Mouse (Mus musculus) megakaryocyte progenitor cell, adult 5-6 weeks (primary cell): ENCODE results near the gene Clic4. TPM values are rescaled to one million over a fixed set of nuclear protein-coding genes. Genes with fewer than 3 reads are reported as not detected.
"Not testable (repeated sequence)": the region's sequence is repeated elsewhere in the genome, so short reads cannot be mapped to it uniquely, and the experiment has no call there.

ENCODE experiments used
- ATAC-seq: replicated peaks from 2 replicates; pipeline ENCODE4 v1.8.0; 2016; ENCODE audit warnings: mild to moderate bottlenecking, moderate TSS enrichment, inconsistent platforms; ENCODE audit not compliant: poor library complexity
- total RNA-seq, 2 experiments: library from RNA; stranded (forward) in 1 of 2; stranded (reverse) in 1 of 2; fragments of 157-497, 149-512 nt in 1 of 2; fragments of 200-1000 nt in 1 of 2; gene quantifications; 2 replicates each; pipeline versions ENCODE4 v1.2.3 to v1.2.4; 2015 to 2017

The Clic4 gene
- total RNA-seq, 2 experiments from 2014 or later, result 29.9 to 34.1 TPM

DNA sequence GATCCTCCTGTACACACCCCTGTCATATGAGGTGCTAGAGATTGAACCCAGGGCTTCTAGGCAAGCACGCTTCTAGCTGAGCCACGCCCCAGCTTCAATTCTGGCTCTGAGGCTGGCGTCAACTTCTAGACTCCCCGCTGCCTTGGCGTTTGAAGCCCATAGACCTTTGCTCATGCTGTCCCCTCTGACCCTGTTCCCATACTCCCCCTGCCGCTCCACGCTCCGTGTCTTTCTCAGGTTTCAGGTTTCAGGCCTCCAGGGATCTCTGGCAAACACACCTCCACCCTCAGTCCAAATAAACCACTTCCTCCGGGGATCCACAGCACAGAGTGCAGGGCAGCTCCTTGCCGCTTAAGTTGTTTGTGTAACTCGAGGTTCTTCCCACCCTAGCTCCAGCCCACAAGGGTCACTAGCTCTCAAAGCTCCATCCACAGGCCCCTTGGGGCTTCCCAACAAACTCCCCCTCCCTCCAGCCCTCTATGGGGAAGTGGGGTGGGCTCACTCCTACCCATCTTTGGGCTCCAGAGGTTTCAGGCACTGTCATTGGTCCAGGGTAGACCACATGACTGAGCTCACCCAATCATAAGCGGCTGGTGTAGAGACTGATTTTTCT, 20.0 kb upstream of the Clic4 start:
- ATAC-seq, result peak; percentile 52

DNA sequence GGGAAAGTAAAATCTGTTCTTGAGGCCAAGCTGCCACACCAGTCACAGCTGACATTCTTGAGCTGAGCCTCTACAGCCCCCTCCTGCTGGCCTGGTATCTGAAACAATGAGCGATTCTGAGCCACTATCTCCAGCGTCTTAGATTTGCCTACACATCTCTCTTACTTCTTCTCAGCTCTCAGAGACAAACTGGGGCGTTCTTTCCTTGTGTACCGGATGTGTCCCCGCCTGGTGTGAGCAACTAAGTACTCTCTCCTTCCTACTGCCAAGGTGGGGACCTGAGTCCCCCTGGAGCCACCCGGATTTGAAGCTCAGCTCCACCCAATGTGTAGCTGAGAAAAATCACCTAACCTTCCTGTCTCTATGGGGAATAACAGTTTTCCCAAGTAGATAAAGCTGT, 19.2 kb upstream of the Clic4 start:
- no peak for ATAC-seq

DNA sequence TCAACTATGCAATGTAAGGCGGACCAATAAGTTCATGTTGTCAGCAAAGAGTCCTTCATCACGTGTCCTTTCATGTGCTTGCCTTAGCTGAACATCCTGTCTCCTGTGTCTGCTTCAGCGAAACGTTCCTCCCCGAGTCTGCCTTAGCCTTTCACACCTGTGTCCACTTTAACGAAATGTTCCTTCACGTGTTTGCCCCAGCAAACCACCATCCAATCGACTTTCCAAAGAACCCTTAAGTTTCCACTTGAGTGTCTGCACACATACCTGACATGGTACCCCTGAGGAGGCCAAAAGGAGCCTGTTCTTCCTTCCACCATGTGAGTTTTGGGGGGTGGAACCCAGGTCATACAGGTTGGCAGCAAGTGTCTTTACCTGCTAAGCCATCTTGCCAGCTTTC, 18.6 kb upstream of the Clic4 start:
- ATAC-seq, result no peak

DNA sequence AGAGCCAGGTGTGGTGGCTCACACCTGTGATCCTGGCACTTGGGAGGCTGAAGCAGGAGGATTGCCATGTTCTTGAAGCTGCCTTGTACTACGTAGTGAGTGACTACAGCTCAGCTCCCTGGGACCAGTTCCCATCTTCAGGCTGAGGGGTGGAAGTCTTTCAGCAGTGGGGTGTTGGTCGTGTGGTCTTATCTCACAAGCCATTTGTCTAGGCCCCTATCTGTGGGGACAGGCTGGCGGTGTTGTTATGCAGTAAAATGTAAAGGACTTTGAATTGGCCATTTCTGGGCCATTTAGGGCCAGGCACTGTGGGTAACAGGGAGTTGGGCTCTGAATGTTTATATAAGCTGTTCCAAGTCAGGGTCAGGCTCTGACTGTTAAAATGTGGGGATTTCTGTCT, 15.4 kb upstream of the Clic4 start:
- ATAC-seq, result peak; percentile 83

DNA sequence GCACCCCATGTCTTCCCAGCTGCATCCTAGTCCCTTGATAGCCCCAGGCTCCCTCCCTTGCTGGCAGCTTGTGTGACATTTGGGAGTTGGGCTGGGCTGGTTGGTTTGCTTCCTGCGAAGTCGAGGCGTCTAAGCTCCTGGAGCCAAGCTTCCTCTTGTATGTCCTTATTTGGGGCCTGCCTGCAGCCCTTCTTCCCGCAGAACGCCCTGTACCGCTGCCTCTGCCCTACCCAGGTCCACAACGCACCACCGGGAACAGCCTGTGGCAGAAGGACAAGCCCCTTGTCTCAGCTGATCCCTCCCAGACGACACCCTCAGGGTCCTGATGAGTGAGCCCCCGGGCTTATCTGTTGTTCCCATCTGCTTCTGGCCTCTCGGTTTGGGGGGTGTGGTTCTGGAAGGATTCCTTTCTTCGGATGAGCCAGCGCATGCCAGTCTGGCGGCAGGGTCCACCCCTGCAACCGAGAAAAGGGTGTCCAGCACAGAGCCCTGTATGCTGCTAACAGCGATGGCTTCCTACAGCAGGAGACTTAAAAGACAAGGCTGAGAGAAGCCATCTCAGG, 14.3 kb upstream of the Clic4 start:
- ATAC-seq, result peak; percentile 45

DNA sequence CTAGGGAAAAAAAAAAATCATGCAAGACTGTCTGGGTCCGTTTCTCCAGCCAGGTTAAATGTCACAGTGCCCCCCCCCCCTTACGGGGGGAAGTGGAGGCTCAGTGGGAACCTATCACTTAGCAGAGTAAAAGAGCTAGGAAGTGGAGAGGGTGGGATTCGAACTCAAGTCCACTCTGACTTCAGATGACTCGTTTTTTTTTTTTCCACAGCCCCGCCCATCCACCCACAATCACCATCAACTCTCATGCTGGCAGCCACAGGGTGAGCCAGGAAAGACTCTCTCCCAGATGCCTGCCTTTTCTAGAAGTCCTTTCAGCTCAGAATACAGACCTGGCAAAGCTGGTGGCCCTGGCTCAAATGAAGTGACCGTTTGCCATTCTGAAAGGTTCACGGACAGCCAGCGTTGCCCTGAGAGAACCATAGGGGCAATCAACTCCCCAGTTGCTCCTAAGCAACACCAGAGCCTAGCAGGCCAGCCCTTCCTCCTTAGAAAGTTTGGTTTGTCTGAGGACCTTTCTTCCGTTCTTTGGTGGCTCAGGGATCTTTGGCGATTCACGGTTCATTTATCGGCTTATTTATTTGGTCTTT, 13.5 kb upstream of the Clic4 start:
- no peak for ATAC-seq

DNA sequence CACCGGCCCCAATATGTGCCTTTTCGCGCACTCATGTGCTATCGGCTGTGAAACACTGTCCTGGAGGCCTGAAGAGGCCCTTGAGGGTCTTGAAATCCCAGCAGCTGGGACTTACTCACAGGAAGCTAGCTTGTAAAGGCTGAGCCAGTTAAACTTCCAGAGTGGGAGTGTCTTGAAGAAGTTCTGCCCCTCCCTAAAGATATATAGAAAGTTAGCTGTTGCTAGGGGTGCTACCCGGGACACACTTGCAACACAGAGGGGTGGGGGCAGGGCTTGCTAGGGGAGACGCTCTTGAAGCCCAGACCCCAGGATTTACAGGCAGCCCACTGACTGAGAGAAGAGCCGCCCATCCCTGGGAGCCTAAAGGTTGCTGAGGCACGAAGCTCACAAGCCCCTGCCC, 12.8 kb upstream of the Clic4 start:
- ATAC-seq, result no peak

DNA sequence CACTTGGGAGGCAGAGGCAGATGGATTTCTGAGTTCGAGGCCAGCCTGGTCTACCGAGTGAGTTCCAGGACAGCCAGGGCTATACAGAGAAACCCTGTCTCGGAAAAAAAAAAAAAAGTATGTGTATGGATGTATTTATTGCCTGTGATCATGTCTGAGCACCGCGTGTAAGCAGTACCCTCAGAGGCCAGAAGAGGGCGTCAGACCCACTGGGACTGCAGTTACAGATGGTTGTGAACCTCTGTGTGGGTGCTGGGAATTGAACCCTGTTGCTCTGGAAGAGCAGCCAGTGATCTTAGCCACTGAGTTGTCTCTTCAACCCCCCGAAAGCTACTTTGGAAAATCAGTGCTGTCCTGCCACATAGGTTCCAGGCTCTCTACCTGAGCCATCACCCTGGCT, 11.3 kb upstream of the Clic4 start:
- no peak for ATAC-seq

DNA sequence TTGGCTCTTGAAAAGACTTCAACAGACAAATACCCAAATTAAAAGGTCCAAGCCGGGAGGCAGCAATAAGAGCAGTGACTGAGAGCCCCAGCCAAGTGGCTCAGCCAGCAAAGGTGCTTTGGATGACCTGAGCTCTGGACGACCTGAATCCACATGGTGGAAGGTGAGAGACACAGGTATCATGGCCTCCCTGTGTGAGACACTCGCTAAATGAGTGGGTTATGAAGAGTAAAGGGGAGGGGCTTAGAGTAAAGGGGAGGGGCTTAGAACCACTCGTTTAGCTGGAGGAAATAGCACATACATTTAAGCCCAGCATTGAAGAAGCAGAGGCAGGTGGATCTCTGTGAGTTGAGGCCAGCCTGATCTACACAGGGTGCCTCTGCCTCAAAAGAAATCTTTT, 10.8 kb upstream of the Clic4 start:
- no peak for ATAC-seq

DNA sequence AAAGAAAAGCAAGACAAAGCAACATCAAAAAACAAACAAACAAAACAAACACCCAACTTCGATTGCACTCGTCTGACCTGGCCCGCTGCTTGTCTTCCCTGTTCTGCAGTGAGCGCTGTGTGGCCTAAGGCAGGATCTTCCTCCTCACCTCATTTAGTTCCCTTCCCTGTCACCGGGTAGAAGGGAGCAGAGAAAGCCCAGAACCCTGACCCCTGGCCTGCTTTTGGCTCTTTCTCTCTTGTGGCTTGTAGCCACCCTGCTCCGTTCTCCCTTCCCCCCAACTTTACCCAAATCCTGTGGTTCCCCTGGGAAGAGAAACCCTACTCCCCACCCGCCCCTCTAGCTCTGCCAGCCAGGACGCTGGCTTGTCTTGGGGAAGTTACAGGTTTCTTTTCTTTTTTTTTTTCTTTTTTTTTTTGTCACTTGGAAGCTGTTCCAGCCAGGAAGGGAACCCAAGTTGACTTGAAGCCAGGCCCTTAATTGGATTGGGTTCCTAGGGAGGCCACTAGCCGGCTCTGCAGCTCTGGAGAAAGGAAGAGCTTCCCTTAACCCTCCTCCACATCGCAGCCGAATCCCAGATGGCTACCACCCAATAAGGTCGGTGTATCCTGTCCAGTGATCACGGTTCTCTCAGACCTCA, 10.2 kb upstream of the Clic4 start:
- ATAC-seq, result no peak

DNA sequence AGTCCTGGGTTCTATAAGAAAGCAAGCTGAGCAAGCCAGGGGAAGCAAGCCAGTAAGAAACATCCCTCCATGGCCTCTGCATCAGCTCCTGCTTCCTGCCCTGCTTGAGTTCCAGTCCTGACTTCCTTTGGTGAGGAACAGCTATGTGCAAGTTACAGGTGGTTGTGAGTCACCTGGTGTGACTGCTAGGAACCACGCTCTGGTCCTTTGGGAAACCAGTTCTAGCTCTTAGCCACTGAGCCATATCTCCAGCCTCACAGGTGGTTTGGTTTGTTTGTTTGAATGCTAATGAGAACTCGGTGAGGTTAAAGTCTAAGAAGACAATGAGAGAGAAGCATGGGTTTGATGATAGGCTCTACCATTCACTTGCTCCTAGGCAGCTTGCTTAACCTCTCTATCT, 7.4 kb upstream of the Clic4 start:
- ATAC-seq, result not testable (repeated sequence)

DNA sequence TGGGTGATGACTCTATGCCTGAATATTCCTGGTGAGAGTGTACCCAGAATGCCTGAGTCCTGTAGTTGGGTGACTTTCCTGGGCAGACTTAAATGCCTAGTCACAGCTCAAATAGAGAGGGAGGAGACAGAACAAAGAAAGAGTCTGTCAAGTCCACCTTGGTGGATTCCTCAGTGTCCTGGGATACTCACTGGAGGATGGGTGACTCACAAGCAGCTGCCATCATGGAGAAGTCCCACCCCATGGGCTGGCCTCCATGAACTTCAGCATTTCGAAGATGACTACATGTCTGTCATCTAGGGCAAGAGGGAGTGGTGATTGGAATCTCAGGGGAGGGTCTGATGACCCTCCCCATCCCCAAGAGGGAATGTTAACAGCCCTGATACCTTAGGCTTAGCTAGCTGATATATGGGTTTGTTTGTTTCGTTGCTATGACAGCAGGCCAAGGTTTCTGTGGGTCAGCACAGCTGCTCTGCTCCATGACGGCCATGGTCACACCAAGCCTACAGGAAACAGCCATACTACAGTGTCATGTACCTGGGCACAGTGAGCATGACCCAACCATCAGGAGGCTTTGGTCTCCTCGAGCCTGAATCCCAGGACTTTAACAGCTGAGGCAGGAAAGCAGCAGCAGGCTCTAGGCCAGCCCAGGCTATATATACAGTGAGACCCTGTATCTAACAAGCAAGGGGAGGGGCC, 4.2 kb upstream of the Clic4 start:
- ATAC-seq, result no peak

DNA sequence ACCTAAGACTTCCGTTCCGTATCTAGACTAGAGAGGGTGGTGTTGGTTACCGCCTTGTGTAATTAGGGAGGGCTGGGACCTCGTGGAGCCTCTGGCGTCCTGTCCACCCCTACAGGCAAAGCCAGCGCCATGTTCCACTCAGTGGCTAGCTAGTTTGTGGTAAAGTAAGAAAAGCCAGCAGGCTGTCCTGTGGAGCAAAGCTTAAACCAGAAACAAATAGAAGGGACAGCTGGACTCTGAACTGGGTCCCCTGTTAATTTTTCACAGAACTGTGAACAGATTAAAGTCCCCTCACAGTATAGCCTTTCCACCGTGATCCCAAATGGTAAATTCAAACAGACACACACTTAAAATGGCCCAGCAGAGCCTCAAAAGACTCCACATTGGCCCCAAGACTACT, 2.1 kb upstream of the Clic4 start:
- no peak for ATAC-seq

DNA sequence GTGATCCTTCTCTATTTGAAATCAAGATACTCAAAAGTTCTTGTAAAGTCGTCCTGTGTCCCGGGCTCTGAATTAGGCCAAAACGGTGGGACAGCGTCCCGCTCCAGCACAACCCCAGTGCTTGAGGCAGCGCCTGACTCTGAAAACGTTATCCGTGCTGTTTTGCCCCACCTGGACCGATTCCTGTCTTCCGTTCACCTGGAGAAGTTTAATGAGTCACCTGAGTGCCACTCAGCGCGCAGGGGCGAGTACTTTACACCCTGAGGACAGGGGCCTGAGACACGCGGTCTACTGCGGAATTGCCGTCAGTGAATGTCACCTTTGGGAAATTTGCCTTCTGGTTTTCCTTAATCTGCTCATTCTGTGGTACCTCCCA, 681 bp upstream of the Clic4 start:
- no peak for ATAC-seq

DNA sequence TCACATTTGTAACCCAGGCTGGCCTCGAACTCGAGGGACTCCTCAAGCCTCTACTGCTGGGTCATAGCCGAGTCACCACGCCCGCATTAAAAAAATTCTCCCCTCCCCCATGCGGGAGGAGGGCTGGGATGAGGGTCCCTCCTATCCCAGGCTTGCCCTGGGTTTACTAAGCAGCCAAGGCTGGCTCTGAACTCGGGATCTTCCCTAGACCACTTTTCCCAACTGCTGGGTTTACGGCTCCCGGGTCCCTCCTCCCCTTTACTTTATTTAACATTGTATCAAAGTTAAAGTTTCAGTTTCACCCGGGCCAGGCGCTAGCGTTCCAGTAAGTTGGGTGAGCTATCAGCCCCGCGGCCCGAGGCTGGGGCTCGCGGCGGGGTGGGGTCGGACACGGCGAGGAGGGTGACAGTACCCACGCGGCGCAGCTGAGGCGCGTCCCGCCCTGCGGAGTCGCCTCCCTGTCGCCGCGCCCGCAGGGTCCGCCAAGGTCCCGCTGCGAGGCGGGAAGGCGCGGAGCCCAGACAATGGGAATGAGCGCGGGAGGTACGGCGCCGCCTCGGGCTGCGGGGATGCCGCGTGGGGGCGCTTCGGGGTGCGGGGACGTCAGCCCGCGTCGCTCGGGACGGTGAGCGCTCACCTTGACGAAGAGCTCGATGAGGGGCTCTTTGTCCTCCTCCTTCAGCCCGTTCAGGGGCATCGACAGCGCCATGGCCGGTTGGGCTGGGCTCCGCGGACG, 565 bp downstream of the Clic4 start:
- peak; percentile 16 for ATAC-seq

DNA sequence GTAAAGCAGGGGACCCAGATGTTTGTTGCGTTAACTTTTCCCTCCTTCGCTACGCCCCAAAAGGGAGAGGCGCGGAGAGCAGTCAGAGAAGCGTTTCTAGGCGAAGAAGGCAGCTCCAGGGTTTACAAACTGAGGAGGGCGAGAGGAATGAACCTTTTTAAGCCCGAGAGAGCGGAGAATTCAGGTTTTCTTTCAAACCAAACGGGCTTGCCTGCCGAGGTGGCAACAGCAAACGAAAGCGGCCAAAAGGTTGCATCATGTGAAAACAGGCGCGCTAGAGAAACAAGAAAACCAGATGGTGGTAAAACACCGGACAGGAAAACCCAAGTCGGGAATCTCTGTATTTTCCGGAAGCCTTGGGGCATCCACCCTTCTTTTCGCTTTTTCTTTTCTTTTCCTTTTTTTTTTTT, 1.2 kb downstream of the Clic4 start:
- no peak for ATAC-seq

DNA sequence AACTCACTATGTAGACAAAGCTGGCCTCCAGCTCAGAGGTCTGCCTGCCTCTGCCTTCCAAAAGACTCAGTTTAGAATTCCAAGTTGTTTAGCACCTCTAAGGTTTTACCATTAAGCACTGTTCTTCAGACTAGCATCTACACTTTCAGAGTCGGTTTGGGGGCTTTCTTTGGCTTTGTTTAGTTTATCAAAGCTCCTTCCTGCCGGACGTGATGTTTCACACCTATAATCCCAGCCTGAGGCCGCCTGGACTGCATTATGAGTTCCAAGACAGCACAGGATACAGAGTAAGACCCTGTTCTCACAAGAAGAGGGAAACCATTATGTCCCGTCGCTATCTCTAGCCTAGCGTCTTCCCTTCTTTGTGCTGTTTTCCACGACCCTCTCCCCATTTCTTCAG, 2.1 kb downstream of the Clic4 start:
- no peak for ATAC-seq

DNA sequence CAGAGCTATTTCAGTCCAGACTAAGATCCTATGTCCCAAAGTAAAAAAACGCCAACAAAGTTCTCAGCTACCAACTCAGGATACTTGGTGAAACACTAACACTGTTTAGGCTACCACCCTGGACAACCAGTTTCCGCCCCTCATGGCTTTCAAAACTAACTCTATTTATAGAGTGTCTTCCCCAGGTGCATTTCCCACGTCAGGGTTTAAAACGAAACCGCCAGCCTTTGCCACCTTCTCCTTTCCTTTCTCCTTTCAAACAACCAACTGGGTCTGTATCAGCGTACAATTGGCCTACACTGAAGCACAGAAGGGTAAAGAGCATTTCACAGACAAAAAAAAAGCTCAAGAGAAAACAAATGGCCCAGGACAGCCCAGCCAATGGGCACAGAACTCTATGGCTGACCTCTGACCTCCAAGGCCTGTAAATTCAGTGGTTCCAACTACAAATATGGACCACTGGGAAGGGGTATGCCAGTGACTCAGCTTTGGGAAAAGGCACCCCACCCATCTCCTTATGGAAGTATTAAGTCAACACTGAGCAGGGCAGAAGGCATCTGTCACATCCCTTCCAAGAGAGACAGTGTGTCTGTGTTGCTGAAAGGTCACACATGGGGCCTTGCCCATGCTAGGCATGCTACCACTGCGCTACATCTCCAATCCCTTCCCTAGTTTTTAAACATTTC, 2.8 kb downstream of the Clic4 start:
- ATAC-seq, result no peak

DNA sequence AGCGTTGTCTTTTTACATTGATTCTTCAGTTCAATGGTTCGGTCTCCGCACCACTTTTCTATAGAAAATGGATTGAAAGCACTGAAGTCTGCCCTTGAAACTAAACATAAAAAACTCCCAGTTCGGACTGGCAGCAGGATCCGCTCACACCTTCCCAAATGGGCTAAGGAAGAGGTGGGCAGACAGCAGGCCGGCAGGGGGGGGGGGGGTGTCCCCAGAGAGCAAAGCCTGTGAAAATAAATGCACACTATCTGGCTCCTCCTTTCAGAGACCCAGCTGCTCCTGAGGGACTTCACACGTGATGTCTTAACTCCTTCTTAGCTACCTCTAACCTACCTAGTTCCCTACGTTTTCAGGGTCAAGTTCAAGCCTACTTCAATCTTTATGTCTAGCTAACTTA, 5.1 kb downstream of the Clic4 start:
- no peak for ATAC-seq

DNA sequence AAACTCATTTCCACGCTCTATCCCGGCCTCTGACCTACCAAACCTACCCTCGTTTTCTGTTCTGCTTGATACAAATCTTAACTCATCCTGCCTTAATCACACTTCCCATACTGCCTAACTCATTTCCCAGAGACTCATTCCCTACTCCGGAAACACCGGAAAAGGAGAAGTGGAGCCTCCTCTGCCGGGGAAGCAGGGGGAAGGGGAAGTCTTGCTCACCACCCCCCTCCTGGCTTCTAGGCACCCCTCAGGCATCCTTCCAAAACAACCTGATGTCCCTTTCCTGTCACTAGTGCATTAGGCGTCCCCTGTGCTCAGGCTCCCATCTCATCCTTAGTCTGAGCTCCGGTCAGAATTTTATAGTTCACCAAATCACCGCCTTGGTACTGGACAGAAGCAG, 5.6 kb downstream of the Clic4 start:
- no peak for ATAC-seq

DNA sequence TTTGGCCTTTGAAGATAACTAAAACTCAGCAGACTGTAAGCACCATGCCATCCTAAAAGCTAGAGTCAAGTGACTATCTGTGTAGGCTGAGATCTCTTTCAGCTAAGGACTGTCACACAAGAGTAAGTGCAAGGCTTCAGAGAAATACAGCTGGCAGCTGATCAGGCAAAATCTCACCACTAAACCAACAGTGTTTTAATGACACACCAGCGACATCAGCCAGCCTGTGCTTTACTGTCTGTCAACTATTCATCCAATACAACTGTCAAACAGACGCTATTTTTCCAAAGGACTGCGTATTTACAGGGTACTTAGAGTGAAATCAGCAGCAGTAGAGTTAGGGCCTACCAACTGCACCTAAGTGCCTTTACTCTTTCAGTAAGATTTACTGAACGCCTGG, 12.2 kb downstream of the Clic4 start:
- no peak for ATAC-seq
